Mouse (Mus musculus) megakaryocyte progenitor cell, adult 5-6 weeks (primary cell): ENCODE data around the gene Pdgfc. TPM values are rescaled to one million over a fixed set of nuclear protein-coding genes. Genes with fewer than 3 reads are reported as not detected.

ENCODE experiments used
- ATAC-seq: replicated peaks from 2 replicates; pipeline ENCODE4 v1.8.0; 2016; ENCODE audit warnings: mild to moderate bottlenecking, moderate TSS enrichment, inconsistent platforms; ENCODE audit not compliant: poor library complexity
- total RNA-seq, 2 experiments: library from RNA; stranded (forward) in 1 of 2; stranded (reverse) in 1 of 2; fragments of 157-497, 149-512 nt in 1 of 2; fragments of 200-1000 nt in 1 of 2; gene quantifications; 2 replicates each; pipeline versions ENCODE4 v1.2.3 to v1.2.4; 2015 to 2017

The Pdgfc gene
- 0.27 TPM in 1 of 2 replicates, not detected in the other for total RNA-seq (2015)
- total RNA-seq (2017): not detected in 2 replicates

DNA sequence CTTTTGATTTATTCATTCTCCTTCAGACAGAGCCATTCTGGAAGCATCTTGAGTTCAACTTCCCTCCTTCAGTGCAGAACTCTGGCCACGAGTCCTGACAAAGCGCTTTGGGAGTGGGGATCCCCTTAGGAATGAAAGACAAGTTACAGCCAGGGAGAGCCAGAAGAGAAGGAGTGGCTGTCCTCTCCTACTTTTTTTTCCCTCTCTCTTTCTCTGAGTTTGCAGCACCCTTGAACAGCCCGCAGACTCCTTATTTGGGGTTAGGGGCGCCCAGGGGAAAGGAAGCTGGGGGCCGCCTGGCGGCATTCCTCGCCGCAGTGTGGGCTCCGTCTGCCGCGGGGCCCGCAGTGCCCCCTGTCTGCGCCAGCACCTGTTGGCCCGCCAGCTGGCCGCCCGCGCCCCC lies at the start of gene Pdgfc:
Gene Pdgfc (plus strand): TSS at position 266 of the 403 bp plus-strand sequence.
- no peak for ATAC-seq

- peak; percentile 17; the same call in 1 of the 2 replicates for ATAC-seq
Measured at GRCm38 (mm10) chr3:81009245-81009644, 27.0 kb upstream of the Pdgfc start.

- no peak for ATAC-seq
Measured at GRCm38 (mm10) chr3:81009899-81010298, 26.3 kb upstream of the Pdgfc start.

- ATAC-seq: no peak
Measured at GRCm38 (mm10) chr3:81017385-81018051, 18.7 kb upstream of the Pdgfc start.

- 0 out of 2 replicates have a peak, but pooled peaks have one; percentile 42 for ATAC-seq
Measured at GRCm38 (mm10) chr3:81020064-81020463, 16.2 kb upstream of the Pdgfc start.

- no peak for ATAC-seq
Measured at GRCm38 (mm10) chr3:81021783-81022182, 14.4 kb upstream of the Pdgfc start.

DNA sequence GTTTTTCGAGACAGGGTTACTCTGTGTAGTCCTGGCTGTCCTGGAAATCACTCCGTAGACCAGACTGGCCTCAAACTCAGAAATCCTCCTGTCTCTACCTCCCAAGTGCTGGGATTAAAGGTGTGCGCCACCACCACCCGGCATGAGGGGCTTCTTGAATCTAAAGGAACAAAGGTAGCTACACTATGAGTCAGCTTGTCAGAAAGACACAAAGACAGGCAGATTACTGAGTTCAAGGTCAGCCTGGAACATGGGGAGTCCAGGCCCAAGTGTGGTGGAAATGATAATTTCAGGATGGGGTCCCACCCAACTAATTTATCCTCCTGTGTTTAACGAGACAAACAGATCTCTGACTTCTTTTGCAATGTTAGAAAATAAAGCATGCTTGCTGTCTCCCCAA lies 13.9 kb upstream of the Pdgfc start:
- no peak for ATAC-seq

DNA sequence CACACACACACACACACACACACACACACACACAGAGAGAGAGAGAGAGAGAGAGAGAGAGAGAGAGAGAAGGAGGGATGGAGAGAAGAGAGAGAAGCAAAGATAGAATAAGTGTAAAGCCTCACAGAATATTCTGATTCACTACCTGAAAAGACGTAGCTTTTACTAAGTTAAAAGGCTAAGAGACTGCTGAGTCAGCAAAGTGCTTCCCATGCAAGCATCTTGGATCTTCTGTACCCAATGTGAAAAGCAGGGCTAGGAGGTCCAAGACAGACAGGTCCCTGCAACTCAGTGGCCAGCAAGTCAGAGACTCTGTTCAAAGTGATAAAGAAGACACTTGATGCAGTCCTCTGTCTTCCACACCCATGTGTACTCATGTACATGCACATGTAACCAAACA lies 13.4 kb upstream of the Pdgfc start:
- no peak for ATAC-seq

DNA sequence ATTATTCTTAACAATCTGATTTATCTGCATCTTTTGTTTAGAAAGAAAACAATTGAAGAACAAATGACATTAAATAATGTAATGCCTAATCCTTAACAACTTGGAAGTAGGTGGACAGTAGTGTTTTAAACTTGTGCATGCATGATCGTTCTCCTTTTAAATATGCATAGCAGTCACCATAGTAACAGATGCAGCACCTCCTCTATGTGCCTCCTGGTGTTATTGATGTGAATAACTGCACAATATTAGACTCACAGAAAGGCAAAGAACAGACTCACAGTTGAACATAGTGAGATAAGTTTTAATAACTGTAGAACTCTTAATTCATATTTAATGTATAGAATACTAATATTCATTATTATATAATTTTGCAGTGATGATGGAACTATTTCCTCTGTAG lies 12.6 kb upstream of the Pdgfc start:
- no peak for ATAC-seq

GRCm38 (mm10) chr3:81025568-81026213 lies 10.5 kb upstream of the Pdgfc start:
- no peak for ATAC-seq

GRCm38 (mm10) chr3:81028361-81028760 lies 7.9 kb upstream of the Pdgfc start:
- no peak for ATAC-seq

DNA sequence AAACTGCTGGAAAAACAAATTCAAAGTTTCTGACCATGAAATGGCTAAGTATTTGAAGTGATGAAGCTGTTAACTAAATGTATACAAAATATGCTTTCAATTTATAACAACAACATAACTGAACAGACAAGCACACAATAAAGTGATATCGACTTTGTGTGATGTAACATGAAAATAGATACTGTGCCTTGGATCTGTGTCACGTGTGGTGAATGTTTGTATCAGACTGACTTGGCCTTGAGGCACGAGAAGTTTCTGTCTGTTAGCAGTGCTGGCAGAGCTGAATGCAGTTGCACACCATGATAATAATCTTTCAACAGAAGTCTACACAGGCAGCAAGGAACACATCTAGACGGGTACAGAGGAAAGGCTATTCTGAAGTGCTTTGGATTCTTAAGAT lies 6.9 kb upstream of the Pdgfc start:
- no peak for ATAC-seq

DNA sequence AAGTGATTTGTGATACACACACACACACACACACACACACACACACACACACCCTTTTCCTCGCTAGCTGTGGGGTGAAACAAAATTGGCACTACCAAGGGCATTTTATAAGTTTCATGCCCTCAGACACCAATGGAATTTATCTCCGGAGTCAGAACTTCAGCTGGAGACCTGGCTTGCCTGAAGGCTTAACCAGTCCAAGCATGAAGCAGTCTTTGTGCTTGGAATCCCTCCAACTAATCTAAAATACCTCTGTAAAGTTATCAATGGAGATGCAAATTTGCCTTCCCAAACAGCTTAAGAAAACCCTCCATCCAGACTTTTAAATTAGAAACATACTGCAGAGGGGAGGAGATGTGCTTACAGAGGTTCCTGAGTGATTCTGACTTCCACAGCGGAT lies 6.3 kb upstream of the Pdgfc start:
- ATAC-seq: no peak

GRCm38 (mm10) chr3:81030311-81030710 lies 5.9 kb upstream of the Pdgfc start:
- ATAC-seq: no peak

DNA sequence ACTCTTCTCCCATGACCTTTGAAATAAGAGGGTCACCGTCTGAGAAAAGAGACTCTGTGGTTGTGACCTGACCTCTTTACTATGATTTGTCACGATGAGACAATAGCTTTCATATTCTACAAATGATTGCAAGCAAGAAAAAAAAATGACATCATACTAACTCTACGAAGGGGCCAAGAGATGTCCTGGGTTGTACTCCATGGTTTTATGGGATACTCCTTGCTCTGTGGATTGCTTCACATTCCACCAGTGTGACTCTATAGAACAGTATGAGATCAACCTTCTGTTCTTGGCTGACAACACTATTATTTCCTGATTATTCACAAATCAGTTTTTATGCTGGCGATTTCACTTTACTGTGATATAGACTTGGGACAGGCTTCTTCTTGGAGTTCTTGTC lies 4.2 kb upstream of the Pdgfc start:
- no peak for ATAC-seq

GRCm38 (mm10) chr3:81034336-81035102 lies 1.7 kb upstream of the Pdgfc start:
- no peak for ATAC-seq

GRCm38 (mm10) chr3:81036554-81037311 lies 517 bp downstream of the Pdgfc start:
- peak; percentile 47 for ATAC-seq

GRCm38 (mm10) chr3:81037312-81037859 lies 1.2 kb downstream of the Pdgfc start:
- peak; percentile 56 for ATAC-seq

- ATAC-seq: peak; percentile 80
Measured at GRCm38 (mm10) chr3:81039131-81039653, 3.0 kb downstream of the Pdgfc start.

- ATAC-seq: no peak
Measured at GRCm38 (mm10) chr3:81044653-81045343, 8.6 kb downstream of the Pdgfc start.
